Mouse (Mus musculus) heart, embryonic 13.5 days (tissue): ENCODE measurements at regions not wholly inside any gene's neighbourhood (a gene's known extent, or its start where the extent isn't known, plus 50 kb on each side); places are given as distances from the start of the nearest gene placed in this dataset.

ENCODE experiments used
- ATAC-seq: fragments of 200-750 bp; cut with Nextera tagmentation; 2 replicates; pipeline ENCODE4 v1.8.0; 2017; ENCODE audit warnings: moderate TSS enrichment; ENCODE audit not compliant: insufficient number of reproducible peaks, low FRiP score, low TSS enrichment; ENCODE audit errors: extremely low read depth
- H3K27ac ChIP-seq: fragments of 300-500 bp; sonication (generic); replicated peaks from 2 replicates; pipeline ENCODE4 v1.5.1; 2015; ENCODE audit warnings: moderate library complexity, mild to moderate bottlenecking, inconsistent platforms
- H3K27me3 ChIP-seq: fragments of 300-500 bp; sonication (generic); replicated peaks from 2 replicates; pipeline ENCODE4 v1.6.1; 2015; ENCODE audit warnings: mild to moderate bottlenecking, inconsistent platforms
- H3K36me3 ChIP-seq: fragments of 300-500 bp; sonication (generic); 2 replicates; pipeline ENCODE4 v1.6.1; 2015; ENCODE audit warnings: mild to moderate bottlenecking, inconsistent platforms
- H3K4me1 ChIP-seq: fragments of 300-500 bp; sonication (generic); 2 replicates; pipeline ENCODE4 v1.6.1; 2015; ENCODE audit warnings: inconsistent platforms
- H3K4me2 ChIP-seq: fragments of 300-500 bp; sonication (generic); 2 replicates; pipeline ENCODE4 v1.6.1; 2015; ENCODE audit warnings: inconsistent platforms, mild to moderate bottlenecking, moderate library complexity
- H3K4me3 ChIP-seq: fragments of 300-500 bp; sonication (generic); 2 replicates; pipeline ENCODE4 v1.5.1; 2015; ENCODE audit warnings: moderate library complexity, mild to moderate bottlenecking, inconsistent platforms
- H3K9ac ChIP-seq: fragments of 300-500 bp; sonication (generic); 2 replicates; pipeline ENCODE4 v1.6.1; 2015; ENCODE audit warnings: inconsistent platforms, mild to moderate bottlenecking, moderate library complexity
- H3K9me3 ChIP-seq: fragments of 300-500 bp; sonication (generic); 2 replicates; pipeline ENCODE4 v1.6.1; 2016; ENCODE audit warnings: inconsistent platforms
- WGBS: fragments of 180-500 bp; shearing (Covaris S2); methylation state at CpG from one replicate; pipeline ENCODE4 v1.1.7; 2015; ENCODE audit warnings: mixed read lengths; 5-methylcytosine and 5-hydroxymethylcytosine counted together

- H3K9ac ChIP-seq: no peak overlapping the region
- H3K36me3 ChIP-seq: no peaks in the 10 kb centered on the region
- ATAC-seq: no peak
- WGBS: 87% methylated on average over 5 of the region's 5 CpGs
- no peak overlapping the region for H3K4me2 ChIP-seq
- no peak overlapping the region for H3K4me3 ChIP-seq
- H3K27ac ChIP-seq: no peak overlapping the region
- H3K27me3 ChIP-seq: 0 out of 2 replicates have a peak, but pooled peaks cover 5% of the 10 kb centered on the region
- H3K9me3 ChIP-seq: no peaks in the 10 kb centered on the region
- H3K4me1 ChIP-seq: no peaks in the 10 kb centered on the region
Observed at GRCm38 (mm10) chr13:71733360-71733759, 230.2 kb downstream of the Irx1 start.

GRCm38 (mm10) chr13:71732903-71733302, 230.6 kb downstream of the Irx1 start:
- Histone ChIP-seq H3K9ac (no peak overlapping the region), H3K27me3 (0 out of 2 replicates have a peak, but pooled peaks cover 5% of the 10 kb centered on the region), H3K4me3 (no peak overlapping the region), H3K4me2 (no peak overlapping the region), H3K36me3 (no peaks in the 10 kb centered on the region), H3K4me1 (no peaks in the 10 kb centered on the region), H3K9me3 (no peaks in the 10 kb centered on the region), H3K27ac (no peak overlapping the region)
- ATAC-seq: no peak
- 67% methylated on average over 1 of the region's 1 CpGs for WGBS

GRCm38 (mm10) chr13:71690069-71690817, 273.3 kb downstream of the Irx1 start:
- Histone ChIP-seq H3K27me3 (peaks cover 6% of the 10 kb centered on the region; the same call in 1 of the 2 replicates), H3K4me2 (no peak overlapping the region), H3K36me3 (no peaks in the 10 kb centered on the region), H3K9ac (no peak overlapping the region), H3K4me3 (no peak overlapping the region), H3K27ac (no peak overlapping the region), H3K4me1 (no peaks in the 10 kb centered on the region), H3K9me3 (no peaks in the 10 kb centered on the region)
- 31% methylated on average over 20 of the region's 20 CpGs for WGBS
- no peak for ATAC-seq

GRCm38 (mm10) chr13:71689187-71689586, 274.3 kb downstream of the Irx1 start:
- H3K4me3 ChIP-seq: no peak overlapping the region
- H3K27me3 ChIP-seq: peaks cover 6% of the 10 kb centered on the region; the same call in 1 of the 2 replicates
- H3K27ac ChIP-seq: no peak overlapping the region
- H3K4me1 ChIP-seq: no peaks in the 10 kb centered on the region
- WGBS: 48% methylated on average over 9 of the region's 9 CpGs
- H3K36me3 ChIP-seq: no peaks in the 10 kb centered on the region
- no peaks in the 10 kb centered on the region for H3K9me3 ChIP-seq
- ATAC-seq: no peak
- no peak overlapping the region for H3K9ac ChIP-seq
- H3K4me2 ChIP-seq: no peak overlapping the region

GRCm38 (mm10) chr13:71676081-71676624, 287.4 kb downstream of the Irx1 start:
- 68% methylated on average over 10 of the region's 10 CpGs for WGBS
- H3K4me1 ChIP-seq: no peaks in the 10 kb centered on the region
- no peaks in the 10 kb centered on the region for H3K9me3 ChIP-seq
- H3K4me3 ChIP-seq: no peak overlapping the region
- ATAC-seq: no peak
- 0 out of 2 replicates have a peak, but pooled peaks cover 3% of the 10 kb centered on the region for H3K27me3 ChIP-seq
- no peak overlapping the region for H3K27ac ChIP-seq
- H3K4me2 ChIP-seq: no peak overlapping the region
- no peaks in the 10 kb centered on the region for H3K36me3 ChIP-seq
- no peak overlapping the region for H3K9ac ChIP-seq

GRCm38 (mm10) chr13:71669956-71670739, 293.4 kb downstream of the Irx1 start:
- no peak overlapping the region for H3K27ac ChIP-seq
- no peaks in the 10 kb centered on the region for H3K27me3 ChIP-seq
- H3K4me2 ChIP-seq: no peak overlapping the region
- no peak for ATAC-seq
- WGBS: 78% methylated on average over 6 of the region's 6 CpGs
- H3K9ac ChIP-seq: no peak overlapping the region
- H3K4me3 ChIP-seq: no peak overlapping the region
- H3K9me3 ChIP-seq: no peaks in the 10 kb centered on the region
- no peaks in the 10 kb centered on the region for H3K4me1 ChIP-seq
- no peaks in the 10 kb centered on the region for H3K36me3 ChIP-seq

GRCm38 (mm10) chr13:71668256-71668655, 295.3 kb downstream of the Irx1 start:
- 59% methylated on average over 2 of the region's 2 CpGs for WGBS
- H3K9me3 ChIP-seq: no peaks in the 10 kb centered on the region
- no peak overlapping the region for H3K4me2 ChIP-seq
- ATAC-seq: no peak
- H3K9ac ChIP-seq: no peak overlapping the region
- H3K4me3 ChIP-seq: no peak overlapping the region
- H3K27ac ChIP-seq: no peak overlapping the region
- H3K36me3 ChIP-seq: no peaks in the 10 kb centered on the region
- no peaks in the 10 kb centered on the region for H3K4me1 ChIP-seq
- H3K27me3 ChIP-seq: no peaks in the 10 kb centered on the region

- Histone ChIP-seq H3K27ac (no peak overlapping the region), H3K36me3 (no peaks in the 10 kb centered on the region), H3K4me2 (no peak overlapping the region), H3K4me1 (no peaks in the 10 kb centered on the region), H3K9ac (no peak overlapping the region), H3K27me3 (no peaks in the 10 kb centered on the region), H3K4me3 (no peak overlapping the region), H3K9me3 (no peaks in the 10 kb centered on the region)
- whole genome bisulfite sequencing: 65% methylated on average over 7 of the region's 7 CpGs
- no peak for ATAC-seq
Observed at GRCm38 (mm10) chr13:71665221-71665916, 298.2 kb downstream of the Irx1 start.

- WGBS: 56% methylated on average over 2 of the region's 2 CpGs
- no peak overlapping the region for H3K27ac ChIP-seq
Observed at GRCm38 (mm10) chr13:71657898-71658297, 305.6 kb downstream of the Irx1 start.

GRCm38 (mm10) chr13:71653939-71654467, 309.5 kb downstream of the Irx1 start:
- no peak overlapping the region for H3K4me3 ChIP-seq
- no peaks in the 10 kb centered on the region for H3K4me1 ChIP-seq
- H3K36me3 ChIP-seq: no peaks in the 10 kb centered on the region
- no peaks in the 10 kb centered on the region for H3K9me3 ChIP-seq
- no peak overlapping the region for H3K27ac ChIP-seq
- no peak for ATAC-seq
- H3K27me3 ChIP-seq: no peaks in the 10 kb centered on the region
- H3K4me2 ChIP-seq: no peak overlapping the region
- 64% methylated on average over 6 of the region's 6 CpGs for WGBS
- no peak overlapping the region for H3K9ac ChIP-seq

More at GRCm38 (mm10) chr13:71657898-71658297, 305.6 kb downstream of the Irx1 start:
- no peaks in the 10 kb centered on the region for H3K27me3 ChIP-seq
- no peak overlapping the region for H3K9ac ChIP-seq
- H3K4me2 ChIP-seq: no peak overlapping the region
- no peaks in the 10 kb centered on the region for H3K9me3 ChIP-seq
- no peak overlapping the region for H3K4me3 ChIP-seq
- no peaks in the 10 kb centered on the region for H3K36me3 ChIP-seq
- ATAC-seq: no peak
- no peaks in the 10 kb centered on the region for H3K4me1 ChIP-seq
